Mouse (Mus musculus) forebrain, embryonic 15.5 days (tissue): ENCODE data around the gene Tomm22. TPM values are rescaled to one million over a fixed set of nuclear protein-coding genes. Genes with fewer than 3 reads are reported as not detected.
"Not testable (repeated sequence)": the region's sequence is repeated elsewhere in the genome, so short reads cannot be mapped to it uniquely, and the experiment has no call there.

ENCODE experiments used
- ATAC-seq: fragments of 200-750 bp; cut with Nextera tagmentation; replicated peaks from 2 replicates; pipeline ENCODE4 v1.8.0; 2017; ENCODE audit warnings: mild to moderate bottlenecking, moderate TSS enrichment, moderate library complexity
- H3K27ac ChIP-seq: fragments of 300-500 bp; sonication (generic); replicated peaks from 2 replicates; pipeline ENCODE4 v1.5.1; 2015; ENCODE audit warnings: mild to moderate bottlenecking, inconsistent platforms
- H3K27me3 ChIP-seq: fragments of 300-500 bp; sonication (generic); 2 replicates; pipeline ENCODE4 v1.6.1; 2015; ENCODE audit warnings: inconsistent platforms
- H3K36me3 ChIP-seq: fragments of 300-500 bp; sonication (generic); 2 replicates; pipeline ENCODE4 v1.6.1; 2015; ENCODE audit warnings: mild to moderate bottlenecking, inconsistent platforms
- H3K4me1 ChIP-seq: fragments of 300-500 bp; sonication (generic); 2 replicates; pipeline ENCODE4 v1.6.1; 2015; ENCODE audit warnings: inconsistent platforms
- H3K4me2 ChIP-seq: fragments of 300-500 bp; sonication (generic); replicated peaks from 2 replicates; pipeline ENCODE4 v1.6.1; 2015; ENCODE audit warnings: mild to moderate bottlenecking, inconsistent platforms
- H3K4me3 ChIP-seq: fragments of 300-500 bp; sonication (generic); 2 replicates; pipeline ENCODE4 v1.5.1; 2015; ENCODE audit warnings: mild to moderate bottlenecking, inconsistent platforms
- H3K9ac ChIP-seq: fragments of 300-500 bp; sonication (generic); replicated peaks from 2 replicates; pipeline ENCODE4 v1.6.1; 2015; ENCODE audit warnings: mild to moderate bottlenecking, inconsistent platforms
- H3K9me3 ChIP-seq: fragments of 300-500 bp; sonication (generic); 2 replicates; pipeline ENCODE4 v1.6.1; 2016; ENCODE audit warnings: inconsistent platforms
- WGBS: fragments of 180-500 bp; shearing (Covaris S2); methylation state at CpG from one replicate; pipeline ENCODE4 v1.1.7; 2015; ENCODE audit warnings: mixed read lengths; 5-methylcytosine and 5-hydroxymethylcytosine counted together
- polyA plus RNA-seq: library from polyadenylated mRNA; unstranded; fragments of >200 nt; fragmentation: Nextera tagmentation; extraction: Ambion mirVana; gene quantifications from 2 replicates; pipeline ENCODE4 v1.2.1, GENCODE M21; 2015

Tomm22 gene
- polyA plus RNA-seq, 1 experiment from 2014 or later: 266 TPM

DNA sequence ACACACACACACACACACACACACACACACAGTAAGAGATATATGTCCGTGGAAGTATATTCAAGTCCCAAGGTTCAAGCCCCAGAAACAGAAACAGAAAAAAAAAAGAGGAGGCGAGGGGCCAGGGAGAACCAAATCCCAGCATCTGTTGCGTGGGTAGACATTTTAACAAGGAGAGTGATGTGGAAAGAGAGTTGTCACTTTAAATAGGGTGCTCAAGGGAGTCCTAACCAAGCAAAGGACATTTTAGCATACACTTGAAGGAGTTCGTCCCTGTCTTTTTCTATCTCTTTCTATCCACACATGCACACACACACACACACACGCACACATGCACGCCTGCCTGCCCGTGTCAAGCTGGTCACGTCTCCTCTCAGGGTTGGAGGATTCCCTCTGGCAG lies 6.0 kb upstream of the Tomm22 start:
- H3K4me2 ChIP-seq: no peak overlapping the region
- WGBS: 96% methylated on average over 8 of the region's 8 CpGs
- no peak overlapping the region for H3K27ac ChIP-seq
- ATAC-seq: no peak
- peaks cover 31% of the 10 kb centered on the region for H3K36me3 ChIP-seq
- no peak overlapping the region for H3K4me3 ChIP-seq
- no peaks in the 10 kb centered on the region for H3K9me3 ChIP-seq
- H3K9ac ChIP-seq: no peak overlapping the region
- H3K4me1 ChIP-seq: peaks cover 8% of the 10 kb centered on the region
- H3K27me3 ChIP-seq: no peaks in the 10 kb centered on the region

DNA sequence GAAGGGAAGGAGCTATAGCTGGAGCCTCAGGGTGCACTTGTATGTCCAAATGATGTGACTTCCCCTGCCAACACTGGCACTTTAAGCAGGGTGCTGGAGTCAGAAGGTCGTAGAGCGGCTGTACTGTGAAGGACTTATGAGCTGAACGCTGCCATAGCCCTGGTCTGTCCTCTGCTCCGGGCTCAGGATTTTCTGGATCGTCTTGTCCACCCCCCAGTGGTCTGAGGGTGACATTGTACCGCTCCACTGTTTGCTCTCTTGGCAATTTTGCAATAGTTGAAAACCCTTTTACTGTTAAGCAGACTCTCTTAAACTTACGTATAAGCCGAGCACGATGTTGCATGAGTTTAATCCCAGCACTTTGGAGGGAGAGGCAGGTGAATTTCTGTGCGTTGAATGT lies 1.5 kb upstream of the Tomm22 start:
- Histone ChIP-seq H3K27ac (no peak overlapping the region), H3K27me3 (no peaks in the 10 kb centered on the region), H3K9ac (no peak overlapping the region), H3K4me1 (peaks cover 7% of the 10 kb centered on the region), H3K4me2 (no peak overlapping the region), H3K4me3 (no peak overlapping the region), H3K9me3 (no peaks in the 10 kb centered on the region), H3K36me3 (peaks cover 43% of the 10 kb centered on the region)
- WGBS: 78% methylated on average over 10 of the region's 10 CpGs
- no peak for ATAC-seq

DNA sequence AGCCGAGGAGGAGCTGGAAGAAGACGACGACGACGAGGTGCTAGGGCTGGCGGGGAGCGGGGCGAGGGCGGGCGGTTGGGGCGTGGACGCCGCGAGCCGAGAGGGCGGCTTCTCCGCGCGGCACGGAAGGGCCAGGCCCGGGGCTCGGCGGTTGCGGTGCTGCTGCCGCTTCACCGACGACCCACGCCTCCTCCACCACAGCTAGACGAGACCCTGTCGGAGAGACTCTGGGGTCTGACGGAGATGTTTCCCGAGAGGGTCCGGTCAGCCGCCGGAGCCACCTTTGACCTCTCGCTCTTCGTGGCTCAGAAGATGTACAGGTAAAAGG lies 275 bp downstream of the Tomm22 start:
- peaks cover 54% of the 10 kb centered on the region for H3K36me3 ChIP-seq
- ATAC-seq: peak; percentile 63
- H3K4me3 ChIP-seq: peak overlapping the region; percentile 95
- peaks cover 7% of the 10 kb centered on the region for H3K4me1 ChIP-seq
- H3K9me3 ChIP-seq: no peaks in the 10 kb centered on the region
- H3K9ac ChIP-seq: peak overlapping the region; percentile 82
- under 1% methylated on average over 37 of the region's 37 CpGs for whole genome bisulfite sequencing
- H3K27ac ChIP-seq: peak overlapping the region; percentile 60; the same call in 1 of the 2 replicates
- H3K27me3 ChIP-seq: no peaks in the 10 kb centered on the region
- peak overlapping the region; percentile 92 for H3K4me2 ChIP-seq

DNA sequence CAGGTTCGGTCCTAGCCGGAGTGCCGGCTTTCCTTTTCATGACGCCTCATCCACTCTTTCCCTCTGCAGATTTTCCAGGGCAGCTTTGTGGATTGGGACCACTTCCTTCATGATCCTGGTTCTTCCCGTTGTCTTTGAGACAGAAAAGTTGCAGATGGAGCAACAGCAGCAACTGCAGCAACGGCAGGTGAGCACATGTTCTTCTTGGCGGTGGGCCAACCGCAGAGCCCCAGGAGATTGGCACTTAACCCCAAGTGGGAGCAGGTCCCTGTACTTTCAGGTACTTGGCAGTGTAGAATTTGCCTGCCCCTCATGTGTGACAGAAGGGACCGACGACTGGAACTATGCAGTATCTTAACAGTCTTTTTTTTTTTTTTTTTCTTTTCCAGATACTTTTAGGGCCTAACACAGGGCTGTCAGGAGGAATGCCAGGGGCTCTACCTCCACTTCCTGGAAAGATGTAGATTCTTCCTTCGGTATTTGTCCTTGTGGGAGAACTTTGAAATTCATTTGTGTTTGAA lies 1.2 kb downstream of the Tomm22 start:
- not testable (repeated sequence) for H3K27me3 ChIP-seq, ATAC-seq, H3K9me3 ChIP-seq, H3K9ac ChIP-seq, H3K4me1 ChIP-seq, H3K27ac ChIP-seq
- Histone ChIP-seq H3K4me2 (peak overlapping the region; percentile 92), H3K36me3 (peaks cover 50% of the 10 kb centered on the region), H3K4me3 (peak overlapping the region; percentile 95)
- 83% methylated on average over 11 of the region's 11 CpGs for WGBS

DNA sequence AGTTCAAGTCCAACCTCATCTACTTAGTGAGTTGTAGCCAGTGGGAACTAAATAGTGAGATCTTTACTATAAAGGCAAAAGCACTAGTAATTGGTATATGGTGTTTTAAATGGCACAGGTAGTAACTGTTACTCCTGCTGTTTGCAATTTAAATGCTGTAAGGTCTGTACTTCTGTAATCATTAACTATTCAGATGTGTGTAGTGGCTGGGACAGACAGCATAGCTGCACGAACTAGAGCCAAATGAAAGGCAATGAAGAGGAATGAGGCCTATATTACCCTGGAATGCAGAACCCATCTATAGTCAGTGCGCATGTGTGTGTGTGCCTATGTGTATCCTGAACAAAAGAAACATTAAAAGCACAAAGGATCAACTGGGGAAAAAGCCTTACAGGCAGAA lies 7.3 kb downstream of the Tomm22 start:
- Histone ChIP-seq H3K9ac (no peak overlapping the region), H3K27ac (no peak overlapping the region), H3K4me1 (peaks cover 6% of the 10 kb centered on the region), H3K36me3 (peaks cover 34% of the 10 kb centered on the region), H3K4me3 (no peak overlapping the region), H3K27me3 (no peaks in the 10 kb centered on the region), H3K9me3 (no peaks in the 10 kb centered on the region), H3K4me2 (no peak overlapping the region)
- 88% methylated on average over 2 of the region's 2 CpGs for WGBS
- ATAC-seq: no peak

DNA sequence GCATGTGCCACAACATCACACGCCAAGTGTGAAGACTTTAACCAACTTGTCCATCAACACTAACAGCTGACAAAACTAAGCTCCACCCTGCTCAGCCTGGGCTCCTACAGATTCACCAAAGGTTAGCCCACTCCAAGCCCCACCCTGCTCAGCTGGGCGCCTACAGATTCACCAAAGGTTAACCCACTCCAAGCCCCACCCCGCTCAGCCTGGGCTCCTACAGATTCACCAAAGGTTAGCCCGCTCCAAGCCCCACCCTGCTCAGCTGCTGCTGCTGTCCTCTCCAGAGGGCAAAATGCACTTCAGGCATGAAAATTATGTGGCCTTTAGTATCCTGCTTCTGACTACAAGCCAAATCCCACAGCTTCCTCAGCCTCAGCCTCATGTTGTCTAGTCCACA lies 11.3 kb downstream of the Tomm22 start:
- 85% methylated on average over 4 of the region's 4 CpGs for WGBS
- Histone ChIP-seq H3K27ac (no peak overlapping the region), H3K27me3 (no peaks in the 10 kb centered on the region), H3K4me2 (no peak overlapping the region), H3K4me3 (no peak overlapping the region), H3K36me3 (no peaks in the 10 kb centered on the region; the same call in 1 of the 2 replicates), H3K9me3 (no peaks in the 10 kb centered on the region), H3K4me1 (peaks cover 46% of the 10 kb centered on the region), H3K9ac (no peak overlapping the region)
- no peak for ATAC-seq

DNA sequence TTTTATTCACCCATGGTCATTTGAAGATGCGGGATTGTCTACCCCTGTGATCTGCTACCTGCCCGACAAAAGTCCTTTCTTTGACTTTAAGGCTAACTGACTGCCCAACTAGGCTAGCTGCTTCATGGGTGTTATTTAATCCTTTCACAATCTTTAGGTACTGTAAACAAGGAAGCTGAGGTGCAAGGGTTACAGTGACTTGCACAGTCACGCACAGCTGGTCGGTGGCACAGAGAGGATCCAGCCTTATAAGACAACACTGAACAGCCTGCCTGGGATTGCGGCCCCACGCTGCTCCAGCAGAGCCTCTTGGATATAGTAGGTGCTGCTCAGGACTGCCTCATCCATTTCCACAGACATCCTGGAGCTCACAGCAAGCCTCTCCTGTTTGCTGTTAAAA lies 12.5 kb downstream of the Tomm22 start:
- Histone ChIP-seq H3K4me1 (peaks cover 47% of the 10 kb centered on the region), H3K4me2 (no peak overlapping the region), H3K36me3 (no peaks in the 10 kb centered on the region), H3K9ac (0 out of 2 replicates have a peak overlapping the region, but pooled peaks have one; percentile 13), H3K27ac (no peak overlapping the region), H3K27me3 (no peaks in the 10 kb centered on the region), H3K4me3 (no peak overlapping the region), H3K9me3 (no peaks in the 10 kb centered on the region)
- no peak for ATAC-seq
- 90% methylated on average over 6 of the region's 6 CpGs for WGBS

DNA sequence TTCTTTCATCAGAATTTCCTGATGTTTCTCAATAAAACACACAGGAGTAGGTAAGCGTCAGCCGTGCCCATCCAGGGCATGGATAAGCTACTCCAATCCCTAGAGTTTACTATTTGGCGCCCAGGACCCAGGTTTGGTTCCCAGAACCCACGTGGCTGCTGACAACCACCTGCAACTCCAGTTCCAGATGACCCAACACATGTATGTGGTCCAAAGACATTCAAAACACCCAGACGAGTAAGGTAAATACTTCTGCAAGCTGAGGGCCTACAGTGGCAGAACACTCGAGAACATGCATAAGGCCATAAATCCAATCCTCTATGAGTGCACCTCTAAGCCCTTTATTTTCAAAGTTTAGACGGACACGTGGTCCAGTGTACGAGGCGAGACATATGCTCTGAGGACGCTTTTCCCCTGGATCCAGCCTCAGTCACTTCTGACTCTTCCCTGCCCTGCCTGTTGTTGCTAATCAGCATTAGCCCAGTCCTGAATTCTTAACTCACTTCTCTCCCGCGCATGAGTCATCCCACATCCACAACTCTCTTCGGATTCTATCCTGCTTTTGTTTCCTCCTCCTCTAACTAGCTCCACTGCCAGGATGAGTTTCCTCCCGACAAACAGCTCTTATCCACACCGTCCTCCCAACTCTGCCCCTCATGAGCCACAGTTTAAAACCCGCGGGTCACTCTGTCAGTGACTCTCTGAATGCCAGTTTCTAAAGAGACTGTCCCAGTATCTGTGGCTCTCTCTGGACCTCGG lies 13.2 kb downstream of the Tomm22 start:
- Histone ChIP-seq H3K27me3 (no peaks in the 10 kb centered on the region), H3K9me3 (no peaks in the 10 kb centered on the region), H3K4me2 (peak overlapping the region; percentile 60), H3K4me3 (peak overlapping the region; percentile 77), H3K9ac (peak overlapping the region; percentile 23; the same call in 1 of the 2 replicates), H3K27ac (no peak overlapping the region), H3K36me3 (no peaks in the 10 kb centered on the region), H3K4me1 (peaks cover 52% of the 10 kb centered on the region)
- 75% methylated on average over 19 of the region's 19 CpGs for WGBS
- ATAC-seq: no peak

DNA sequence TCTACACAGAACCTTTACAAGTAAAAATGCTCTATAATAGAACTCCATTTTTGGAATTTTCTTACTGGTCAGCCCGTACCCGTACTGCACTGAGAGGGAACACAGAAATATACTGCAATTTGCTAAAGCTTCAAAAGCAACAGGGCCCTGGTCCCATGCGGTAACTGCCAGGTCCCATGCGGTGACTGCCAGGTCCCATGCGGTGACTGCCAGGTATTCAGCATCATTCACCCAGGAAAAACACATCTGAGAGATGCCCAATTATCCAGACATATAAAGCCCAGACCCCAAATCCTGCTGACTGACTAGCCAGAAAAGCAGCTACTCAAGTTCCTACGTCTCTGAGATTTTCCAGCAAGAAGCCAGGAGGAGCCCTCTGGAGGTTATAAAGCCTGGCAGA lies 14.0 kb downstream of the Tomm22 start:
- no peak for ATAC-seq
- 60% methylated on average over 6 of the region's 6 CpGs for WGBS
- H3K27ac ChIP-seq: no peak overlapping the region
- H3K27me3 ChIP-seq: no peaks in the 10 kb centered on the region
- H3K4me2 ChIP-seq: peak overlapping the region; percentile 60
- H3K9ac ChIP-seq: peak overlapping the region; percentile 23; the same call in 1 of the 2 replicates
- H3K36me3 ChIP-seq: no peaks in the 10 kb centered on the region
- H3K4me1 ChIP-seq: peaks cover 54% of the 10 kb centered on the region
- no peaks in the 10 kb centered on the region for H3K9me3 ChIP-seq
- peak overlapping the region; percentile 77 for H3K4me3 ChIP-seq

DNA sequence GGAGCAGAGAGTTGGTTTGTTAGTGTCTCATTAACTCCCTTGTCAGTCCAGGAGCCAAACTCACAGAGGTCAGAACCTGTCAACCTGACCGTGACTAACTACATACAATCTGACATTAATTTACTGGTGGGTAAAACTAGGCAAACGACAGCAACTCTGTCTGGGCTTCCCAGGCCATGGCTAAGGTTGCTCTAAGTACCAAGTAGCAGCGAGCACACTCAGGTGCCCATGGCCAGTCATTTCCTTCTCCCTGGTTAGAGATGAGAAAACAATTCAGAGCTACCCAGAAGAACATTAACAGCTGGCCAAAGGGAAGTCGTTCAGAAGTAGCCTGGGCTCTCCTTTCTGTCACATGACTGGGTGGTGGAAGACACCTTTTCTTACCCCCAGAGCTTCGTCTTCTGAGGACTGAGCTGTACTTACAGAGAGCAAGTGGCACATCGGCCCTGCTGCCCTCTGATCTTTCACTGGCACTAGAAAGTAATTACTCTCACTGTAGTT lies 14.5 kb downstream of the Tomm22 start:
- Histone ChIP-seq H3K36me3 (no peaks in the 10 kb centered on the region), H3K4me1 (peaks cover 58% of the 10 kb centered on the region), H3K27ac (no peak overlapping the region), H3K9ac (peak overlapping the region; percentile 23), H3K27me3 (no peaks in the 10 kb centered on the region), H3K4me2 (peak overlapping the region; percentile 60), H3K9me3 (no peaks in the 10 kb centered on the region), H3K4me3 (peak overlapping the region; percentile 77)
- WGBS: 50% methylated on average over 6 of the region's 6 CpGs
- no peak for ATAC-seq

DNA sequence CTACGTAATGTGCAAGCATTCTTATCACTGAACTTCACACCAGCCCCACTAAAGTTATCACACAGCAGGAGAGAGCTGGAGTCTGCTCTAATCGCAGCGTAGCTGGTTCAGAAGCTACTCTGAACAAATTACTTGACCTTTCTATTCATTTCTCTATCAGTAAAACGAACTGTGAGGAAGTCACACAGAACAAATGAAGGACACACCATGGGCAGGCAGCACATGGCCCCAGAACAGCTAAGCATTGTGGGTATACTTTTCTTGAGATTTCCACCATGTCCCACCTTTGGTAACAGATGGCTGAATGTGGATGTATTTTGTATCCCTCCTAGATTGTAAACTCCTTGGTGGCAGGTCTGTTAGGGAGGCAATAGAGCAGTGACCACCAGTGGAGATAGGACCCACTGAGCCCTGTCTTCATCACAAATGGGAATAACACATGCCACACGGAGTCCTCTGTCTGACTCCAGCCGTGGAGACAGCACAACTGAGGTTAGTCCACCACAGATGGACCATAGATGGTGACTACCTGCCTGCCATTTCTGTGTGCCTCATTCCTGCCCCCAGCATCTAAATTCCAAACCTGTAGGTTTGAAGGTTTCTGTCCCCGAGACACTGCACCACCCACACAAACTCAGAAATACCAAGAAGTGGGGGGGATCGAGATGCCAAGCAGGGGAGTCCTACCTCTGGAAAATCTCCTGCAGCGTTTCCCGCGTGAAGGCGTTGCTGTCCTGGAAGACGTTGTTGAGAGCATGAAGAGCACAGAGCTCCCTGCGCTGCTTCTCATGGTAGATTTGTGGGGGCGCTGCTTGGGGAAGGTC lies 15.6 kb downstream of the Tomm22 start:
- 16% methylated on average over 15 of the region's 15 CpGs for WGBS
- H3K9ac ChIP-seq: peak overlapping the region; percentile 94
- ATAC-seq: no peak
- H3K4me1 ChIP-seq: peaks cover 59% of the 10 kb centered on the region
- H3K9me3 ChIP-seq: no peaks in the 10 kb centered on the region
- no peaks in the 10 kb centered on the region for H3K36me3 ChIP-seq
- peak overlapping the region; percentile 60 for H3K4me2 ChIP-seq
- H3K27me3 ChIP-seq: no peaks in the 10 kb centered on the region
- H3K27ac ChIP-seq: no peak overlapping the region
- peak overlapping the region; percentile 77 for H3K4me3 ChIP-seq

DNA sequence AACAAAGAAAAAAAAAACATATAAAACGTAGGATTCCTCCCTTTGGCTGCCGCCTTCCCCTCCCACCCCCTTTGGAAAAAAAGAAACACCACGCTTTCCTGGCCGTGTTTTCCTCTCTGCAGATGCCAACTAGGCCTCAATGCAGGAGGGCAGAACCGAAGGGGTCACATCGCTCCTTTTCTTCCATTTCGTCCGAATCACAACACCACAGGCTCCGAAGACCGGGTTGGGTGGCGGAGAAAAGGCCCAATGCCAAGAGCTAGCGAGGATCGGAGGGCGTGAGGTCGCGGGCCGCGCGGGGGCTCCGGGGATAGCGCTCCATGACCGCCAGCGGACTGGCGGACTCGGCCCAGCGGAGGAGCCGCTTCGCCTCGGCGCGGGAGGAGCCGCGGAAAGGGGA lies 16.5 kb downstream of the Tomm22 start:
- Histone ChIP-seq H3K4me2 (peak overlapping the region; percentile 60), H3K4me3 (peak overlapping the region; percentile 77), H3K4me1 (peaks cover 68% of the 10 kb centered on the region), H3K9ac (peak overlapping the region; percentile 94), H3K9me3 (no peaks in the 10 kb centered on the region), H3K36me3 (no peaks in the 10 kb centered on the region), H3K27ac (peak overlapping the region; percentile 92), H3K27me3 (no peaks in the 10 kb centered on the region)
- no peak for ATAC-seq
- under 1% methylated on average over 33 of the region's 33 CpGs for WGBS
